Mouse (Mus musculus): ENCODE measurements around the gene Cxcl14.

- TF ChIP-seq POLR2A (IDR thresholded peaks at IDR 0.05; ENCODE audit: insufficient read depth, low read depth, low read length) (no peak), CTCF (IDR thresholded peaks at IDR 0.05; ENCODE audit: insufficient read depth, low read depth, low read length) (no peak)
These were observed 43.5 kb upstream of the Cxcl14 start for GRCm38 (mm10) chr13:56339816-56340215.

Data from olfactory bulb, adult 2 months (tissue).